Mouse (Mus musculus): ENCODE data around the gene Gm5741.

Gene Gm5741

DNA sequence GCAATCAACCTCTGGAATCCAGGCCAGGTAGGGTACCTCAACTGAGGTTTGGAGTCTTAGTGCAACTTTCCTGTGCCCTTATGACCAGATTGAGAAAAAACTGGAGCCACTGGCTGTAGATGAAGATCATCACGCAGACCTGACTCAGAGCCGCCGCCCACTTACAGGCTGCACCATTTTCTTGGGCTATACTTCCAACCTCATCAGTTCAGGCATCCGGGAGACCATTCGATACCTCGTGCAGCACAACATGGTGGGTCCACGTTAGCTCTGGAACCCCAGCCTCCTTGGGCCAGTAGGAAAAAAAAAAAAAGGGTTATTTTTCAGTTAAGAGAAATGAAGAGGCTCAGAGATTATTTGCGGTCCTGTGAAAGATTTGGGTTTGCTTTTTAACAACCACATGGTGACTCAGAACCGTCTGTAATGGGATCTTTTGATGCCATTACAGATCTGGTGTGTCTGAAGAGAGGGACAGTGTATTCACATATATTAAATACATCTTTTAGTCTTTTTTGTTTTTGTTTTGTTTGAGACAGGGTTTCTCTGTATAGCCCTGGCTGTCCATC is 4.7 kb upstream of the Gm5741 start:
- DNase-seq, result no peak

DNA sequence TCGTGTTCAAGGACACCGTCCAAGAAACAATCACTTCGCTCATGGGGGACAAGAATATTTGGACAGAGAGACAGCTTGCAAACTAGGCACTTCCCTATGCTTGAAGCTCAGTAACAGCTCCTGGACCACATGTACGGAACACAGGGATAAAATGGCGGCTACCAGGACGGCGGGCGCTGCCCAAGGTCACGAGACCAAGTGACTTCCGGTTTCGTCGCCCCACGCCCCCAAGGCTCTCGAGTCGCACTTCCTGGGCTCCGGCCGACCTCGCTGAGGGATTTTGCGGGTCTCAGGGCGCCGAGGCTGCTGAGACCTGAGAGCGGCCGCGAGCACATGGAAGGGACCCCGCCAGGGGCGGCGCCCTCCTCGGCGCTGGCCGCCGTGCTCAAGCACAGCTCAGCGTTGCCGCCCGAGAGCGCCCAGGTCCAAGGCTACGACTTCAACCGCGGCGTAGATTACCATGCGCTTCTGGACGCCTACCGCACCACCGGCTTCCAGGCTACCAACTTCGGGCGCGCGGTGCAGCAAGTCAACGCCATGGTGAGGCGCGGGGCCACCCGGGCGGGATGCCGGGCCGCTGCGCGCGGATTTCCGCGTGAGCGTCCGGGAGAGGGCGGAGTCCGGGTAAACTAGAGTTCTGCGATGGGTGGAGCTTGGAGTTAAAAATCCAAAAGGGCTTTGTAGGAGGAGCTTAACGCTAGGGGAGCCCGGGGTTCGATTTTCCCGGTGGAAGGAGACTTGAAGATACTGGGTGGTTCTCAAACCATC is 3.9 kb upstream of the Gm5741 start, which contains the start of gene Dhps:
Gene Dhps, plus strand, starts transcription at position 244 of the 768 bp plus-strand sequence.
- DNase-seq, result peak; percentile 94

DNA sequence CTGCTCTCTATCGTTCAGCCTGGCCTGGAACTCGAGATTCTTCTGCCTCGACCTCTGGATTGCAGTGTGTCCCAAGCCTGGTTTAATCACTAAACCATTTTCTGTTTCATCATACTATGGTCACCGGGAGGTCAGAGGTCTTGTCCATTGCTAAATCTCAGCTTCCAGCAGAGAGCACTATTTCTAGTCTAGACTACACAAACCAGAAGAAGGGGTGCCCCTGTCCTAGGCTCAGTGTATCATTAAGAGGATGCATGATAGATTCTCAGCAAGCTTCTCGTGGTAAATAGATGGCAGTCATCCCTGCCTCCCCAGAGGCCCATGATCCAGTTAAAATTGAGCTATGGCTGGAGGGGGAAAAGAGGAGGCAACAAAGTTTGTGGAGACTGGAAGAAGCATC is 3.3 kb upstream of the Gm5741 start:
- peak; percentile 53 for DNase-seq

DNA sequence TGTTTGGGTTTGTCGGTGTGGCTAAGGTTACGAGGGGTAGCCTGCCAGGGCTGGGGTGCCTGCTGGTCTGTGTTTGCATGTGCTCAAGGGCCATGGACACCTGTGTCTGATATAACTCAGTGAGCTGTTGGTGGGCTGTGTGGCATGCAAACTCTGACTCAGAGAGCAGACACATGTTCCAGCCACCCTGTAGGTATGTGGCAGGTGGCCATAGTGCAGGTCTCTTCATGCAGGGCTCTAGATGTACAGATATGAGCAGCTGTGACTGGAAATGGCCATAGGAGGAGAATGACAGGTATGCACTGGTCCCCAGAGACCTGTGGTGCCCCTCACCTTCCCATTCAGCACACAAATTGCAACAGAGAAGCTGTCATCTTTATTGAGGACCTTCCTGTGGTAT is 627 bp downstream of the Gm5741 start:
- no peak for DNase-seq

DNA sequence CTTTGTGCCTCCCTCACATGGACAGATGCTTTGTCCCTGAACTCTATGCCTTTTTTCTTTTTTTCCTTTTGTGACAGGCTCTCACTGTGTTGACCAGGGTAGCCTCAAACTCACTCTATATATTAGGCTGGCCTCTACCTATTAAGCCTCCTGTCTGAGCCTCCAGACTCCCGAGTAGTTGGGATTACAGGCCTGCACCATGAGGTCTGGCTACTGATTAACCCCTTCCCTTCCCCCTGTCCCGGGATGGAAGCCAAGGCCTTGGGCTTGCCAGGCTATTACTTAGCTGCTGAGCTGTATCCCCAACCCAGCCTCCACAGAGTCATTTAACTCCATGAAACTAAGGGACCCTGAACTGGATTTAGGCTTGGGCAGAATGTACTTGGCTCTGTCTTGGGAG is 2.6 kb downstream of the Gm5741 start:
- peak; percentile 85 for DNase-seq

DNA sequence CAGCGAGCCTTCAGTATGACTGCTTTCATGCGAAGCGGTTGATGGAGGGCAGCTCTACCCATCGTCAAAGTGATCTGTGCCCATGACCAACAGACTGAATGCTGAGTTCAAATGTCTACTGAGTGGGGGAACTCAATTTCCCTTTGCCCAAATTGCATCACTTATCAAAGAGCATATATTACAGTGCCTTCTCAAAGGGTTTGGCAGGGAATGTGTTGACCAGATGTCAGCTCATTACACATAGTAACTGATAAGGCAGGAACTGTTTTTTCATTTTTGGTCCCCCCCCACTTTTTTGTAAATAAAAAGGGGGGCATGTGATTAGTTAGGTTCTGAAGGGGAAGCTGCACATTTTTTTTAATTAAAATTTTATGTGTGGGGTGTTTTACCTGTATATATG is 5.2 kb downstream of the Gm5741 start:
- no peak for DNase-seq

DNA sequence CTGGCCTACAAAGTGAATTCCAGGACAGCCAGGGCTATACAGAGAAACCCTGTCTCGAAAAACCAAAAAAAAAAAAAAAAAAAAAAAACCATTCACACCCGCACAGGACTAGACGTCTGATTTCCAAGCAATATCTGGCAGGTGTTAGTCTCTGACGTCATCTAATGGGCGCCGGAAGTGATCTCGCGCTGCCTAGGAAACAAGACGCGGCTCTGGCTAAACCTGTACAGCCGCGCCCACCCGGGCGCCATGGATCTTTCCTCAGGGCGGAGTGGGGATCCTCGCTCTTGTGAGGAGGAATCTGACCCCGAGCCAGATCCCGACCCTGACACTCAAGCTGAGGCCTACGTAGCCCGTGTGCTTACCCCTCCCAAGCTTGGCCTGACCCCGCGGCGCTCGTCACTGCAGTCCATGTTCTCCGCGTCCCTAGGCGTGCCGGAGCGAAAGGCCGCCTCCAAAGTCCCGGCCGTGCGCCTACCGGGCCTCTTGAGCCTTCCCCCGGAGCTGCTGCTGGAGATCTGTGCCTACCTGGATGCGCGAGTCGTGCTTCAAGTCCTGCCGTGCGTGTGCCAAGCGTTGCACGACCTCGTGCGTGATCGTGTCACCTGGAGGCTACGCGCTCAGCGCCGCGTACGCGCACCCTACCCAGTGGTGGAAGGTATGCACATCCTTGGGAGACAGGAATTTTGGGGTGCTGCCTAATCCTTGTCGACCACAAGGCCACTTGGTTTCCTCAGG is 7.7 kb downstream of the Gm5741 start, which contains the start of gene Fbxw9:
Gene Fbxw9, plus strand, starts transcription at position 177 of the 738 bp plus-strand sequence.
- peak; percentile 93 for DNase-seq

DNA sequence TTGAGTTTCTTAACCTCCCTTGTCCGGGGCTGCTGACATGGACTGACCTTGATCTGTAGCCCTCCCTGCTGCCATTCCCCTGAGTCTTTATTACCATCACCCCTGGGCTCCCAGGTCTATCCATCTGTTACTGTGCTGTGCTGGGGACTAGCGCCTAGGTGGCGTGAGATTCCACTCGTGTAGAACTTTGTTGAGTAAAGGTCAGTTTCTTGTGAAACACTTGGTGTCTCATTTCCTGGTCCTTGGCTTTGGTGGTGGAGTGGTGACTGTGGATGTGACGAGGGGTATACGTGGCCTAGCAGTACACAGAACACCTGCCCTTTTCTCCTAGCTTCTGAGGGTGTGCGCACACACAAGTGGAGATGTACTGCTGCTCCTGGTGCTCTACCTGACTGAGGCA is 10.4 kb downstream of the Gm5741 start:
- no peak for DNase-seq

DNA sequence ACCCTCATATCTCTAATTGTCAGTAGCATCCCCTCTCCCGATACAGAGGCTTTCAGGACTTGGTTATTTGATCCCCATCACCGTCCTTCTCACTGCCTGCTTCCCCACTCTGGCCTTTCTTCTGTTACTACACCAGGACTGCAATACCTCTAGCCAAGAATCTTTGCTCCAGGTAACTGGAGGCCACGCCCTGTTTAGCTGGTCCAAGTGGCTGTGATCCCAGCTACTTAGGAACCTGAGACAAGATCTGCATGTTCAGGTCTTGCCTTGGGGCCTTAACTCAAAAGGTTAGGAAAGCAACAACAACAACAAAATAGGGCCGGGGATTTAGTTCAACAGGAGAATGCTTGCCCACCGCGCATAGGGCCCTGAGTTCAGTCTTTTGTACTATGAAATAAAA is 24.2 kb downstream of the Gm5741 start:
- DNase-seq, result no peak

DNA sequence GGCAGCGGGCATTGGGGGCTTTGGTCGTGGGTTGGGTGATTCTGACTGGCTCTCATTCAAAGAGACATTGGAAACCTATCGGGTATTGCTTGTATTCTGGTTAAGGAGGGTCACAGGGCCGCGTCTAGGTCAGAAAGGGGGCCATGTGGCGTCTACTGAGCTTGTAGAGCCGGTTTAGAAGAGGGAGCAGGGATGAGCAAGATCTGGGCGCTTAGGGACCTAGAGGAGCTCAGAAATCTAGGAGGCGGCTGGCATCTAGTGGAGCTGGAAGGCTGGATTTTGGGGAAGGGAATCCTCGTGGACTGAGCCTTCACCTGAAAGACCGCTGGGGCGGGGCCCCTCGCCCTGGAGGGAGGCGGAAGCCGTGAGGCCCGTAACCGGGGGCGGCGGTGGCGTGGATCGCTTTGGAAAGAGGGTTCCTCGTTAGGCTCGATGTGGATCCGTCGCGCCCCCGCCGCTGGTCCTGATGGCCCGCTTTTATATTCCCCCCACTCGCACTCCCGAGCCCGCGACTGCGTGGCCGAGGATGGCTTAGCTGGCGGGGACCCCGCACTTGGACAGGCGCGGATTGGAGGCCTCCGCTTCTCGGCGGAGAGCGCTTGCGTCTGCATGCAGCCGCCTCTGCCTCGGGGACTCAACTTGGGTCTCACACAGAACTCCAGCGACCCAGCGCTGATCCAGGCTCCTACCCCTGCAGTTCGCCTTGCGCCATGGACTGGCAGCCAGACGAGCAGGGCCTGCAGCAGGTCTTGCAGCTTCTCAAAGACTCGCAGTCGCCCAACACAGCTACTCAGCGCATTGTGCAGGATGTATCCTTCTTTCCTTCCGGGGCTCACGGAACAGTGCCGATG is 29.9 kb downstream of the Gm5741 start:
- peak; percentile 57 for DNase-seq

DNA sequence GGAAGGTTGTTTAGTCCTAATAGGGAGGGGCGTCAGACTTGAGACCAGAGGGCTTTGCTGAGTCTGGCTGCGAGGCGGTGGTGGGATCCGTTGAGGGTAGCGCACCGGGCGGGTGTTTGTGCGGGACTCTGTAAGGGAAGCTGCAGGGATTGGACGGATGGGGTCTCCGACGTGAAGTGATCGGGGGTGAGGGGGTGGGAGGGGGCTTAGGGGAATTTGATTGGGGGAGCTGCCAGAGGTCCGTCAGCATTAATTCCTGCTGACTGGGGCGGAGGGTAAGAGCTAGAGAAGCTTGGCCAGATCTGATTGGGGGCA is 30.5 kb downstream of the Gm5741 start:
- no peak for DNase-seq

DNA sequence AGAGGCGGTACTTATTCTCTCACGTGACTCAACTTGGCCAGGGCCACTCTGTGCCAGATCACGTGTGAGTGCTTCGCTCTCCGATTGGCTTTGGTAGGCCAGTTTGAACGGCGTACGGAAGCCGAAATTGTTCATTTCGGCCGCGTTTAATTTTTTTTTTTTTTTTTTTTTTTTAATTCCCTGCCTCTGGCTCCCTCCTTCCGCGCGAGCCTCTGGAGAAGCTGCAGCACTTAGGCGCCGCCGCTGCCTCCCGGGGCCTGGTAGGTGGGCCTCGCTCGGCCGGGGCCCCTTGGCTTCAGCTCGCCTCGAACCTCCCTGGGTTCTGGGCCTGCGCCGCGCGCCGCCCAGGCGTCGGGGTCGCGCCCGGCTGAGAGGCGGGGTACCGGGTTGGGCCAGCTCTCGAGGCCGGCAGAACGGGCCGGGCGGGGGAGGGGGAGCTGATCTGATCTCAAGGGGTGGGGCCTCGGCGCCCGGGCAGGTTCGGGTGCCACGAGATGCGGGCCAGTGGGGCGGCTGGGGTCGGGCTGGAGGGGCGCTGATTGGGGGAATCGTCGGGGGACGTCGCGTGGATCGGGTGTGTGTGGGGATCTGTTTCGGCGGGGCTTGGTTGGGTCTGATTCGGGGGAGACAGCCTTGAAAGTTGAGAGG is 30.9 kb downstream of the Gm5741 start, which contains the start of gene Tnpo2:
Gene Tnpo2, plus strand, starts transcription at position 198 of the 648 bp plus-strand sequence.
- DNase-seq, result peak; percentile 96

DNA sequence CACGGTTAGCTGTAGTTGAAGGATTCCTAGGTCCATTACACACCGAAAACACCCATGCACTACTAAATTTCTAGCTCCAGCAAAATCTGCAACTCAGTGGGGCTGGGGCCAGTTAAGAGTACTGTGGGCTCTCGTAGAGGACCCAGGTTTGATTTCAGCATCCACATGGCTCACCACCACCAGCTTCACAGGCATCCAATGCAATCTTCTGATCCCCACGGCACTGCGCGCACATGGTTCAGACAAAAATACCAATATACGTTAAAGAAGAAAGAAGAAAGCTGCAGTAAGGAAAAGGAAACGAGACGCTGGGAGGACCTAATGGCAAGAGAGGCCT is 31.4 kb downstream of the Gm5741 start:
- no peak for DNase-seq

DNA sequence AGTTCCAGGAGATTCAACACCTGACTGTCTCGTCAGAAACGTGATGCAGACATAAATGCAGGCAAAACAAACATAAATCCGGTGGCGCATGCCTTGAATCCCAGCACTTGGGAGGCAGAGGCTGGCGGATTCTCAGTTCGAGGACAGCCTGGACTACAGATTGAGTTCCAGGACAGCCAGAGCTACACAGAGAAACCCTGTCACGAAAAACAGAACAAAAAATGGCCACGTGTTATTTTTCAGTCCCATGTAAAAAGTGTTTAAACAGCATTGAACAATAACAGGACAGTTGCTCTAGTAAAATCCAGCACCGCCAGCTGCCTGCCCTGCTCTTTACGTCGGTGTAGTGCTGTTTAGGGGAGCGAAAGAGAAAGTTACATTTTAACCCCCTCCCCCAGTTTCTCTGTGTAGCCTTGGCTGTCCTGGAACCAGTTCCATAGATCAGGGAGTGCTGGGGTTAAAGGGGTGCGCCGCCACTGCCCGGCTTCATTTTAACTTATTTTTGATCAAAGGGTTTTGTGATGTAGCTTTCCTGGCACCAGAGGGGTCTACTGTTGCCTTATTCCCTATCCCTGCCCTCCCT is 32.0 kb downstream of the Gm5741 start:
- DNase-seq, result peak; percentile 45

DNA sequence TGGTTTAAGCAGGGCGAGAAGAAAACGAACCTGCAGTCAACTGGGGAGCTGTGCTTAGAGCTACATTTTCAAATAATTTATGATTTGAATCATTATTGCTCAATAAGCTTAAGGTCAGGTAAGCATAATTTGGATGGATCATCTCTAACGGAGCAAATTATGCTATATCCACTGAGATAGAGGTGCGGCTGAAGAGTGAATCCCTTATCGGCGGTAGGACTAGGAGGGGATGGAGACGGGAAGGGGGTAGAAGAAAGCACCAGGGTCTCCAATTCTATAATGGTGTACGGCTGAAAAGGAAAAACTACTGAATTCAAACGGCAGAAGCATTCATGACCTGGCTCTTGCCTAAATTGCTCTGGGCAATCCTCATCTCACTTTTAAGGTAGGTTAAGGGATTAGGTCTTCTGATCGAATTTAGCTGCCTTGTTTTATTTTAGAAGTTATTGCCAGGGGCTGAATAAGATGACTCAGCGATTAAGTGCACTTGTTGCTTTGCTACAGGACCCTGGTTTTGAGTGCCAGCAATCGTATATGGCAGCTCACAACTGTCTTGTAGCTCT is 32.5 kb downstream of the Gm5741 start:
- no peak for DNase-seq

DNA sequence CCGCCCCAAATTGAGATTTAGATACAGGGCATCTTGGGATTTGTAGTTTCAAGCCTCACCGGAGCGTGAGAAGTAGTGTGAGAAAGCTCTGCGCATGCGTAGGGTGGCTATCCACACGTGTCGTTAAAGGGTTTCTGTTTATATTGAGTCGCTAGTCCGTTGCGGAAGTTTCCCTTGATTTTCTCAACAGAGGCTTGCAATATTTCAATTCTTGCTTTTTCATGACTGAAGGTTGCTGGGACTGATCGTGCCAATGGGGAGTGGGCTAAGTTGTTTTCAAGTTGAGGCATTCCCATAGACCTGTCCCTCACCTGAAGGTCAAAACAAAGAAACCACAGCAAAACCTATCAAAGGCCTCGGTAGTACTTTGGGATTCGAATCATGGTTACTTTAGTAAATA is 33.0 kb downstream of the Gm5741 start:
- DNase-seq, result peak; percentile 88

DNA sequence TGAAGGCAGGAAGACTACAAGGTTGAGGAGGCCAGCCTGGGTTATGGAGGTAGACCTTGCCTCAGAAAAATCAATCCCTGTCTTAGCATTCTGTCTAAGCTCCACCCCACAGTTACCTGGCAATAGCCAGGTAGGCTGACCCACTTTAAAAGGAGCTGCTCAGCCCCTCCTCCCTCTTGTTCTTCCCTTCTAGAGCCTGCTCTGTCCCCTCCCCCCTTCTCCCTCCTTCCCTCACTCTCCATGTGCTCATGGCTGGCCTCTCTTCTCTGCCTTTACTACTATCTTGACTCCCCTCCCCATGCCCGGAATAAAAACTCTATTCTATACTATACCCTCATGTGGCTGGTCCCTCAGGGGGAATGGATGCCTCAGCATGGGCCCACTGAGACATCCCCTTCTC is 33.9 kb downstream of the Gm5741 start:
- DNase-seq, result peak; percentile 34

DNA sequence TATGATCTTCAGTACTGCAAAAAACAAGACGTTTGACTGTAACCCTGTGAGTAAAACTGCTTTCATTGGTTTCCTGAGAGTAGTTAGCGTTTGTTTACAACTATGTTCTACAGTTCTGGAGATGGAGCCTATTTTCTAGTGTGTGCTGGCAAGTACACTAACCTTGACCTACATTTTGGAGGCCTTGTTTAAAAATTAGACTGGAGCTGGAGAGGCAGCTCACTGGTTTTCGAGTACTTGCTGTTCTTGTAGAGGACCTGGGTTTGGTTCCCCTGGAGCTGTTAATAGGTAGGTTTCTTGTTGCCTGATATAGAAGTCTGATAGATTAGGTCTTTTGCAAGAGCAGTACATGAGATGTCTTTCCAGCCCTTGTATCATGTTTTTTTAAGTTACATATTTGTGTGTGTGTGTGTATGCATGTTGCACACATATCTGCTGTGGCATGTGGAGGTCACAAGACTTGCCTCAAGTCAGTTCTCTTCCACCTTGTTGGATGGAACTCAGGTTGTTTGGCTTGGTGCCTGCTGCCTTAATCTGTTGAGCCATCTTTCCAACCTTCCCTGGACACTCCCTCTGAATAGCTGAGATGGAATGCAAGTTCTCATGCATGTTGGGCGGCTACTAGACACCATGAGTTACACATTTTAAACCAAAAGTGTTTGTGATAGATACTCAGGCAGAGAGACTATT is 35.0 kb downstream of the Gm5741 start:
- DNase-seq, result peak; percentile 50

DNA sequence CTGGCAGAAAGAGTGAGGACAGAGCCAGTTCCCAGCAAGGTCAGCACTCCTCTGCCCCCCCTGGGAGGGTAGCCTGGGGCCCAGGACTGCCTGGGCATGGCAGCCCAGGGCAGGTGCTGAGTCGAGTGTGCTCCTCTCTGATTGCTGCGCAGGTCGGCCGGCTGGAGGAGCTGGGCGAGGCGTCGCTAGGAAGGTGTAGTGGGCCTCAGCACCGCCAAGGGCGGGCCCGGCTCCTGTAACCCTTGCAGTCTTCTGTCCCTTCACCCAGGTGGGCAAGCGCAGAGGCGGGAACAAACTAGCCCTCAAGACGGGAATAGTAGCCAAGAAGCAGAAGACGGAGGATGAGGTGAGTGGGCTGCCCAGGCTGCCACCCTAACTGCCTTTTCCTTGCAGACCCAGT is 38.5 kb downstream of the Gm5741 start:
- no peak for DNase-seq

DNA sequence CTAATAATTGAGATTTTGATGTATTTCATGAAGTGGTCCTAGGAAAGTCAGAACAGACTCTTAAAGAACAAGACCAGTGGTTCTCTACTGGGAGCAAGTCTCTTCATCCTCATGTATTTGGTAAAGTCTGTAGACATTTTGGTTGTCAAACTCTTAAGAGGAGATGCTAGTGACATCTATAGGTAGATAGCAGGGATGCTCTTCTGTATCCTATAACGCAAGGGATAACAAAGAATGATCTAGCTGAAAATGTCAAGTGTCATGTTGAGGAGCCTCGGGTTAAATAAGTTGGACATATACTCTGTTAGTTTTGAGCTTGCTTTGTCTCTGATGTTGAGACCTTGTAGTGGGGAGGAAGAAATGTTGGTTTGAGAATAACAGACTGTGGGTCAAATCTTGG is 39.9 kb downstream of the Gm5741 start:
- no peak for DNase-seq

DNA sequence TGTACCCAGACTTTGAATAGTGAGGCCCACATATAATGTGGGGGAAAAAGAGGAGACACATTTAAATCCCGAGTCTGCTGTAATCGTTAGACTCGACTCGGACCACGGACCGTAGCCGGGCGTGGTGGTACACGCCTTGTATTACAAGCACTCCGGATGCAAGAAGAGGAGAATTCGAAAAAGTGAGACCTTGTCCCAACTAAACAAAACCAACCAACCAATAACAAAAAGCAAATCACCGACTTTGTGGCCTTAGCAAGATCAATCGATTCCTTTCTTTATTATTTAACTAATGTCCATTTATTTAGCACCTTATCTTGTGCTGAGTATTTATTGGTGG is 40.3 kb downstream of the Gm5741 start:
- DNase-seq, result no peak

All from kidney, postnatal 14 days (tissue).